Mouse (Mus musculus) limb, embryonic 11.5 days (tissue): ENCODE measurements around the gene Naa30. TPM values are rescaled to one million over a fixed set of nuclear protein-coding genes. Genes with fewer than 3 reads are reported as not detected.

Experiments used
- ATAC-seq: fragments of 200-750 bp; cut with Nextera tagmentation; 2 replicates; pipeline ENCODE4 v1.8.0; 2017; ENCODE audit warnings: low read depth; ENCODE audit not compliant: insufficient number of reproducible peaks, low FRiP score, low TSS enrichment
- DNase-seq: peaks from one replicate; pipeline ENCODE4 v3.0.0-alpha.2; 2015; ENCODE audit warnings: low spot score
- H3K27ac ChIP-seq: fragments of 300-500 bp; sonication (generic); replicated peaks from 2 replicates; pipeline ENCODE4 v1.5.1; 2014; ENCODE audit warnings: low read depth, mild to moderate bottlenecking, low read length
- H3K27me3 ChIP-seq: fragments of 300-500 bp; sonication (generic); 2 replicates; pipeline ENCODE4 v1.6.1; 2014; ENCODE audit warnings: mild to moderate bottlenecking, low read length, mixed read lengths; ENCODE audit not compliant: control insufficient read depth, insufficient read depth
- H3K36me3 ChIP-seq: fragments of 300-500 bp; sonication (generic); 2 replicates; pipeline ENCODE4 v1.6.1; 2014; ENCODE audit warnings: mild to moderate bottlenecking, low read length, moderate library complexity, mixed read lengths; ENCODE audit not compliant: control insufficient read depth, insufficient read depth
- H3K4me1 ChIP-seq: fragments of 300-500 bp; sonication (generic); 2 replicates; pipeline ENCODE4 v1.6.1; 2014; ENCODE audit warnings: low read length, mixed read lengths; ENCODE audit not compliant: control insufficient read depth, insufficient read depth
- H3K4me2 ChIP-seq: fragments of 300-500 bp; sonication (generic); 2 replicates; pipeline ENCODE4 v1.6.1; 2014; ENCODE audit warnings: low read depth, mild to moderate bottlenecking, moderate library complexity; ENCODE audit not compliant: severe bottlenecking
- H3K4me3 ChIP-seq: fragments of 300-500 bp; sonication (generic); 2 replicates; pipeline ENCODE4 v1.5.1; 2014; ENCODE audit warnings: low read depth, low read length
- H3K9ac ChIP-seq: fragments of 300-500 bp; sonication (generic); 2 replicates; pipeline ENCODE4 v1.6.1; 2014; ENCODE audit warnings: mild to moderate bottlenecking, low read length
- H3K9me3 ChIP-seq: fragments of 300-500 bp; sonication (generic); 2 replicates; pipeline ENCODE4 v1.6.1; 2016; ENCODE audit warnings: low read length; ENCODE audit not compliant: control insufficient read depth
- WGBS: fragments of 180-500 bp; shearing (Covaris S2); extraction: QIAGEN DNeasy Blood & Tissue Kit; methylation state at CpG from one replicate; pipeline ENCODE4 v1.1.7; 2014; 5-methylcytosine and 5-hydroxymethylcytosine counted together
- polyA plus RNA-seq: library from polyadenylated mRNA; unstranded; fragments of >200 nt; fragmentation: Nextera tagmentation; extraction: Ambion mirVana; gene quantifications from 2 replicates; pipeline ENCODE4 v1.2.1, GENCODE M21; 2014

The Naa30 gene
- polyA plus RNA-seq = 15.4 and 15.5 TPM in 2 replicates

DNA sequence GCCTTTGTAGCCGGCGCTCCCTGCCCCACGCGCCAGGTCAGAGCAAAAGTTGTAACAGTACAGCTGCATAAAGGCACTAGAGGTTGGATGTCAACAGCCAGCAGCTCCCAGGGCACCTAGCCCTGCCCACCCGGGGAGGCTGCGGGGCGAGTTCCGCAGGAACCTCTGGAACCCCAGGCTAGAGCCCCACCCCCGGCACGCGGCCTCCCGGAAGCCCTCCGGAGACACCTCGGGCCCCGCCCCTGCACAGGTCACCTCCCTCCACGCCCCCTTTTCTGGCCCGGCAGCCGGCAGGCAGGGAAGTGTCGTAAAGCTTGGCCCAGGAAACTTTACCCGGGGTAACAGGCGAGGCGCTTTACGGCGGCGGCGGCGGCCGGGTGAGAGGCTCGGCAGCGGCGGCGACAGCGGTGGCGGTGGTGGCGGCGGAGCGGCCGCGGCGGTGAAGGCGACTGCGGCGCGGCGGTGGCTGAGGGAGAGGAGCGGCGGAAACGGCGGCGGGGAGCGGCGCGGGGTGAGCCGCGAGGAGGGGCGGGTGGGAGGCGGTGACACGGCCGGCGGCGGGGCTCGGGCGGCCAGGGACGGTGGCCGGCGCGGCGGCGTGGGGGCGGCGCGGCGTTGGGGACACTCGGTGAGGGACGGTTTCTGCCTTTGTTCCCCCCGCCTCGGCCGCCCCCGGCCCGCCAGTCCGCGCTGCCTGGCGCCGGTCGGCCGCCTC lies at the start of gene Naa30:
Naa30 (plus strand) TSS at position 360 of the 715 bp plus-strand sequence.
- DNase-seq = peak; percentile 97
- Histone ChIP-seq H3K4me1 (peaks cover 15% of the 10 kb centered on the region), H3K9ac (peak within 1 kb of the TSS; percentile 94), H3K27ac (peak within 1 kb of the TSS; percentile 70), H3K4me3 (peak within 1 kb of the TSS; percentile 97), H3K36me3 (no peaks in the 10 kb centered on the region), H3K27me3 (no peaks in the 10 kb centered on the region), H3K4me2 (peak within 1 kb of the TSS; percentile 92), H3K9me3 (no peaks in the 10 kb centered on the region)
- WGBS = under 1% methylated on average over 38 of the region's 86 CpGs
- ATAC-seq = peak; percentile 95

DNA sequence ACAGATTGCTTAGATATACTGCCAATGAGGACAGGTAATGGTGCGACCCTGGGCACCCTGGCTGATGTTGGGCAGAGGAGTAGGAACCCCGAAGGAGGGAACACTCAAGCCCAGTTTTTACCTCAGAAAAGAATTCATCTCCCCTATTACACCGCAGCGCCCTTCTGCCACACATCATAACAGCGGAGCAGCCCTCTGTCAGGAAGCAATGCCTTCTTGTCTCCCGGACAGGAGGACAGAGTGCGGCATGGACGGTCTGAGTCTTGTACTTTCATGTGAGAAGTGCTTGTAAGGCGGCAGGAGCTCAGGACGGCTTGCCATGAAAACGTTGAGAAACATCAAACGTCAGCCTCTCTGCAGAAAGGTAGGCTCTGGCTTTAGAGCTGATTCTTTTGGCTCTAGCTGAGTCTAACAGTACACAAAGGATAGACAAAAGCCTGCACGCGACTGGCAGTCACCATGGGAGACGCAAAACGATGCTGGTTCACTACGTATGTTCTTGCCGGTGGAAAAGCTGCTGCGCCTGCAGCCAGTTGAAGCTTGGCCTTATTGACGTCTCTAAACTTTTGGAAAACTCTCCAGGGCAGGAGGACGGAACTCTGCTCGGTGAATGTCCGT lies 44.8 kb upstream of the Naa30 start:
- no peak for ATAC-seq
- H3K27me3 ChIP-seq = no peaks in the 10 kb centered on the region
- H3K27ac ChIP-seq = no peak overlapping the region

DNA sequence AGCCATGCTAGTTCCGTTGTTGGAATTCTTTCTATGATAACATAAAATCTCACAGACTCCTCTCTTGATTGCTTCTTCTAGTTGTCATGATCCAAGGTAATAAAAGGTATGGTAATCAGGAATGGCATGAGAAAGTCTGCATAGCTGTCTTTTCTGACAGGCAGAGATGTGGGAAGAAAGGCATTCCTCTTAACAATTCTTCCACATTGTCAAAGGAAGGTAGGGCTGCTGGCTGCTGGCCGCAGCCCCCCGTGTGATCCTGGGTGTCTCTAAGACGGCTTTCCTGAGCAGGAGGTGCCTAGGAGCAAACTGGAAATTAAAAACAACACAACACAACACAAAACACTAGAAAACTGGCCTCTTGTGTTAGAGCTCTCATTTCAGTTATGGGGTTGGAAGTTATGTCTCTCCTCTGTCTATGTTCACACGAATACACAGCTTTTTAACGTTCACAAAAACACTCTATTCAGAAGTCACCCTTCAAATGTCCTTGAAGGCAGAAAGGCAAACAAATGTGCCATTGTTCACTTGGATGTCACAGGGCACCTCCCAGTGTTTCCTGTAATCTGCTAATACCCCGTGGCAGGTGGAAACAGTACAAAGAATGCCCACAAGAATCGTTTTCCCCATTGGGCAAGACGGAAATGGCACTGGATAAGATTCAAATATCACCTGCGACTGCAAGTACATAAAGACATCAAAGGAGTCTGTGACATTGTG lies 43.3 kb upstream of the Naa30 start:
- DNase-seq (no peak), ATAC-seq (no peak)
- Histone ChIP-seq H3K27me3 (no peaks in the 10 kb centered on the region), H3K4me2 (no peak overlapping the region), H3K27ac (no peak overlapping the region), H3K4me1 (no peaks in the 10 kb centered on the region), H3K4me3 (no peak overlapping the region), H3K9me3 (no peaks in the 10 kb centered on the region), H3K36me3 (no peaks in the 10 kb centered on the region), H3K9ac (no peak overlapping the region)
- 79% methylated on average over 10 of the region's 10 CpGs for WGBS

More for the DNA sequence above, 44.8 kb upstream of the Naa30 start:
- no peaks in the 10 kb centered on the region for H3K4me1 ChIP-seq
- no peak overlapping the region for H3K9ac ChIP-seq
- H3K9me3 ChIP-seq = no peaks in the 10 kb centered on the region
- H3K36me3 ChIP-seq = no peaks in the 10 kb centered on the region
- no peak overlapping the region for H3K4me3 ChIP-seq
- H3K4me2 ChIP-seq = no peak overlapping the region
- 83% methylated on average over 23 of the region's 23 CpGs for WGBS
- DNase-seq = no peak

DNA sequence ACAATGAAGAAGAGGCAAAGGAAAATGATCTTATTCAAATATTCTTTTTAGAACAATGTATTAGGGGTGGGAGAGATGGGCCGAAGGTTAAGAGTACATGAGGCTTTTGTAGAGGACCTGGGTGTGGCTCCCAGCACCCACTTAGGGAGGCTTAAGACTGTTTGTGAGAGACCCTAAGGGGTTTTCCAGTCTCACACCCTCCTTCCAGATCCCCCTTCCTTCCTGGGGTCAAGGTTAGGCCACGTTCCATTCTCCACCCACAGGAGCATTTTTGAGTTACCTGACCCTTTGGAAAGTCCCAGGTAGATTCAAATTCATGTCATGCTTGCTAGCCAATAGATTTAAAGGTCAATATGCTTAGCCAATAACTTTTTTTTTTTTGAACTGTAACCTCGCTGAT lies 39.6 kb upstream of the Naa30 start:
- no peak for ATAC-seq

DNA sequence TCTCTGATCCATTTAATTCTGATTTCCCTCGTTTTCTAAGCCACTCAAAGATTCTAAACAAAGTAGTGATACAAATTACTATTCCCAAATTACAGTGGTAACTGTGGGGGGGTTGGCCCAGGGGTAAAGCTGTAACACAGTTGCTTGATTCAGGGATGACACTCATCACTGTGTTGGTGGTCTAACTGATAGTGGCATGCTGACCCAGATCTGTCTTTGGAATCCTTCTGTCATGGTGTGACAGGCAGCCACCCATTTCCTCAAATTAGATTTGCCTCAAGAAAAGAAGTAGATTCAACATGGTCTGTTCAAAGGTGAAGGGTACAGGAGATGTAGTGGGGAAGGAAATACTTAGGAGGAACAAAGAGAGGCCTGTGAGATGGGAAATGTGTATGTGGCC lies 33.9 kb upstream of the Naa30 start:
- H3K27me3 ChIP-seq = no peaks in the 10 kb centered on the region
- no peaks in the 10 kb centered on the region for H3K36me3 ChIP-seq
- DNase-seq (no peak), ATAC-seq (no peak)
- WGBS = 68% methylated on average over 1 of the region's 1 CpGs
- no peak overlapping the region for H3K4me2 ChIP-seq
- H3K27ac ChIP-seq = no peak overlapping the region
- no peak overlapping the region for H3K9ac ChIP-seq
- no peaks in the 10 kb centered on the region for H3K4me1 ChIP-seq
- H3K4me3 ChIP-seq = no peak overlapping the region
- no peaks in the 10 kb centered on the region for H3K9me3 ChIP-seq

More for the DNA sequence above, 39.6 kb upstream of the Naa30 start:
- no peaks in the 10 kb centered on the region for H3K9me3 ChIP-seq
- H3K9ac ChIP-seq = no peak overlapping the region
- DNase-seq = no peak
- H3K4me1 ChIP-seq = no peaks in the 10 kb centered on the region
- WGBS = 78% methylated on average over 3 of the region's 3 CpGs
- H3K36me3 ChIP-seq = no peaks in the 10 kb centered on the region
- H3K4me2 ChIP-seq = no peak overlapping the region
- H3K27ac ChIP-seq = no peak overlapping the region
- no peak overlapping the region for H3K4me3 ChIP-seq
- no peaks in the 10 kb centered on the region for H3K27me3 ChIP-seq

DNA sequence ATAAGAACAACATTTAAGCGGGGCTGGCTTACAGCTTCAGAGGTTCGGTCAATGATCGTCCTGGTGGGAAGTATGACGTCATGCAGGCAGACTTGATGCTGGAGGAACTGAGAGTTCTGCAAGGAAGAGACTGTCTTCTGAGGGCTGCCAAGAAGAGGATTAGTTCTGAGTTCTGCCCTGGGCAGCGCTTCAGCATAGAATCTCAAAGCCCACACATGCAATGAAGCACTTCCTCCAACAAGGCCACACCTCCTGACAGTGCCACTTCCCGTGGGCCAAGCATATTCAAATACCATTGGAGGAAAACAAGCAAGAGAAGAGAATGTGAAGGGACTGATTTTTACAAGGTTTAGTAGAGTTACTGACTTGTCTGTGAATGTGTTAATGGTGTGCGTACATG lies 31.3 kb upstream of the Naa30 start:
- H3K4me3 ChIP-seq = no peak overlapping the region
- no peak overlapping the region for H3K4me2 ChIP-seq
- DNase-seq = no peak
- H3K27me3 ChIP-seq = no peaks in the 10 kb centered on the region
- H3K27ac ChIP-seq = no peak overlapping the region
- H3K4me1 ChIP-seq = no peaks in the 10 kb centered on the region
- ATAC-seq = no peak
- 89% methylated on average over 7 of the region's 7 CpGs for WGBS
- H3K9ac ChIP-seq = no peak overlapping the region
- no peaks in the 10 kb centered on the region for H3K36me3 ChIP-seq
- no peaks in the 10 kb centered on the region for H3K9me3 ChIP-seq

DNA sequence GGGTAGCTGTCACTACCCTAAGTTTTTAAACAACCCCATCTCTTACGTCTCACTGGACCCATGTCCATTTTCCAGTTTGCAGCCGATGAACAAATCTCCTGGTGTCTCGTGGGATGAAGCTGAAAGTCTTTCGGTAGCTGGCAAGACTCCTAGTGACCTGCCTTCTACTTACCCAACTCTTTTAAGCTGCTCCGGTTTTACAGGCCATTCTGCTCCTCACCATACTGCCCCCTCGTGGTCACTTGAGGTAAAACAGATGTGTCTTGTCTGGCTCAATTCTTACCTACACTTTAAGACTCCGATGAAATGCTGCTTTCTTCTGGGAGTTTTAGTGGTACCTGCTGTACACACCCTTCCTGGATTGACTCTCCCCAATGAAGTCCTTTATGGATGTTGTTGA lies 18.2 kb upstream of the Naa30 start:
- Histone ChIP-seq H3K27me3 (no peaks in the 10 kb centered on the region), H3K9me3 (no peaks in the 10 kb centered on the region), H3K9ac (no peak overlapping the region), H3K4me3 (no peak overlapping the region), H3K4me2 (no peak overlapping the region), H3K4me1 (no peaks in the 10 kb centered on the region), H3K36me3 (no peaks in the 10 kb centered on the region), H3K27ac (no peak overlapping the region)
- peak; percentile 85 for DNase-seq
- no peak for ATAC-seq
- 41% methylated on average over 7 of the region's 7 CpGs for WGBS

DNA sequence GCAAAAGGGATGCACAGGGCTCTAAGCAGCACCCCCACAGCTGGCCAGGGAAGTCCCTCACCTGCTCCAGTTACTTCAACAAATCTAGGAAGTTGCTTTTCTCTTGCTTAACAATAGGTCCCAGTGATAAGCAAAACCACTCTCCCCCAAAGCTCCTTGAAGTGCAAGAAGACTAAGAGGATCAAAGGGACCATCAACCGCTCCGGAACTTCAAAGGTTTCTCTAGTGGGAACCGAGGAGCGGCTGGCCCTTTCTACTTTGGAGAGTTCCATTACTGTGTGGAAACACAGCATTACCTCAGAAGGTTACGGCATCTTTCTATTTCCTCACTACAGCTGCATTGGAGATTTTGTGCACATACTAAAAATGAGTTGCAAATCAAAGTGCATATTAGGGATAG lies 16.5 kb upstream of the Naa30 start:
- H3K4me1 ChIP-seq = no peaks in the 10 kb centered on the region
- no peak for DNase-seq
- 16% methylated on average over 5 of the region's 5 CpGs for WGBS
- H3K27ac ChIP-seq = no peak overlapping the region
- H3K27me3 ChIP-seq = no peaks in the 10 kb centered on the region
- no peak overlapping the region for H3K4me2 ChIP-seq
- ATAC-seq = no peak
- no peak overlapping the region for H3K4me3 ChIP-seq
- no peaks in the 10 kb centered on the region for H3K9me3 ChIP-seq
- no peak overlapping the region for H3K9ac ChIP-seq
- no peaks in the 10 kb centered on the region for H3K36me3 ChIP-seq
